Mouse (Mus musculus) ovary, postnatal 14 days (tissue): ENCODE measurements around the gene Mbd4.
A peak's percentile ranks its signal among the peaks of the same experiment; 100 is the strongest.
"Not testable (repeated sequence)": the region's sequence is repeated elsewhere in the genome, so short reads cannot be mapped to it uniquely, and the experiment has no call there.

Experiments
- DNase-seq: peaks from one replicate; pipeline ENCODE4 v3.0.0; 2022; ENCODE audit warnings: low spot score

Gene Mbd4

GRCm38 (mm10) chr6:115853091-115853813 is at the start of gene Mbd4, which contains the start of gene Ift122:
TSS of gene Mbd4 (minus strand) at chr6:115853371.
TSS of gene Ift122 (plus strand) at chr6:115853470.
- DNase-seq, result peak; percentile 92

GRCm38 (mm10) chr6:115902545-115902944 is 49.4 kb upstream of the Mbd4 start:
- DNase-seq, result no peak

GRCm38 (mm10) chr6:115901489-115901931 is 48.3 kb upstream of the Mbd4 start:
- DNase-seq, result no peak

DNA sequence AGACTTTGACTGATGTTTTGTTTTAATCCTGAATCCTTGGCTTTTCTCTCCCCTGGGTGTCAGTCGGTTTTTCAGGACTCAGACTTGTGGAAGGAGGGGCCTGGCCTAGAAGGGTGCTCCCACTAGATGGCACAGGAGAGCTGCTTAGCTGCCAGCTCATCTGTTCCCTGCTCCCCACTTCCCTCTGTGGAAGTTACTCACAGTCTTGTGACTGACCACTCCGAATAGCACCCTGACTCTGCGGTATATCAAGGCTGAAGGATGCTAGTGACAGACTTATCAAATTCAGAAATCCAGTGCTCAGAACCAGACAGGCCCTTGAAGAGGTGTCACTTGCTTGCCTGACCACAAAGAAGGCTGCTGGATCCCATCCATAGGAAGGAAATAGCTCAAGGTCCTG is 47.9 kb upstream of the Mbd4 start:
- peak; percentile 65 for DNase-seq

DNA sequence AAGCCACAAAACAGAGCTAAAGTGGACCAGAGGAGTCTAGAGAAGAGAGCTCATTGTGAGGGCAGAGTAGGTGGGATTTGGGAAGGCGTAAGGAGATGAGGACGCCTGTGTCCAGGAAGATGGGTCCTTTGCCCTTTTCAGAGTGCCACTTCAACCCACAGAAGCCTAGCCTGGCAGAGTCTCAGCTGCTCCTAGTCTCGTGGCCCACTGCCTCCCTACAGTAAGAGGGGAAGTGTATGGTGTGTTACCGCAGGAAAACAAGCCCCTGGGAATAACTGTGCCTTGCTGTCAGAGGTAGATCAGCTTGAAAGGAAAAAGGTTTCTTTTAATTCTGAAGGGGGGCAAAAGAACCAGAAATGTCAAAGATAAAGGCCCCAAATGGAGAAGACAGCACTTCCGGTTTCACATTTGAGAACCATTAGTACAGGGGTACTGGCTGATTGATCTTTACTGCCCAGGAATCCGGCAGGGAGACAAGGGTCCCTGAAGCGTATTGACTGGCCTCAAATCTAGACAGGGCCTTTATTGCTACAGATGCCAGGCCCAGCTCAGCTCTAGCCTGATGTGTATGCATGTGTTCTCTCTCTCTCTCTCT is 44.9 kb upstream of the Mbd4 start:
- no peak for DNase-seq

- DNase-seq, result no peak
Observed at GRCm38 (mm10) chr6:115897117-115897516, 43.9 kb upstream of the Mbd4 start.

DNA sequence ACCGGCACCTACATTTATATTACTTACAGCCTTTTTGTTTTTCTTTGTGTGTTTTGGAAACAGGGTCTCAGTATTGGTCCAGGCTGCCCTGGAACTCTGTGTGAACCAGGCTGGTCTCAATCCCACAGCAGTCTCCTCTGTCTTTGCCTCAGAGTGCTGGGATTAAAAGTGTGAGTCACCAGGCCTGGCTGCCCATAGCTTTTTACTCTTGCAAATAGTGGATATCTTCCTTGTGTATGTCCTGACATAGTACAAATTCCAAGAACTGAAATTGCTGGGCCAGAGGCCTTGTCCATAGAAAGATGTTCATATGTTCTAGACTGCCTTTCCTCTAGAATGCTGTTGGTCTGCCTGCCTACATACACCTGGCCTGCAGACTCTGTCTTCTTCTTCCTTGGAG is 43.2 kb upstream of the Mbd4 start:
- no peak for DNase-seq

GRCm38 (mm10) chr6:115892363-115892762 is 39.2 kb upstream of the Mbd4 start:
- DNase-seq, result no peak

DNA sequence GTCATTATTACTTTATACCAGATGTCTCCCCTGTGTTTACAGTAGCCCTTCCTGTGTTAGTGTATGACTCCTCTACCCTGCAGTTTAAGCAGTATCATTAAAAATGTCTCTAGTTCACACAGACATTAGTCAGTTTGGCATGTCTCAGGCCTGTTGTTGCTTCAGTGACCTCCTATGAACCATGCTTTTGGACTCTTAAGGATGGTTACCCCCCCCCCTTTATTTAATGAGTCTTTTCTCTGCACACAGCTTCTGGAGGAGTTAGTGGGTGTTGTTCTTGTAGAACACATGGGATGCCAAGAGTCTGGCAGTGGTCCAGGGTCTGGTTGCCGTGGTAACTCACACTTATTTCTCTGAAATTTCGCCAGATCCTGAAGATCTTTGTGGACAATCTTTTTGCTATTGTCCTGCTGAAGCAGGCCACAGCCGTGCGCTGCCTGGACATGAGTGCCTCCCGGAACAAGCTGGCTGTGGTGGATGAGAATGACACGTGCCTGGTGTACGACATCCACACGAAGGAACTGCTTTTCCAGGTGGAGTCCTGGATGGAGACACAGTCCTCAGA is 38.4 kb upstream of the Mbd4 start:
- DNase-seq, result peak; percentile 66

DNA sequence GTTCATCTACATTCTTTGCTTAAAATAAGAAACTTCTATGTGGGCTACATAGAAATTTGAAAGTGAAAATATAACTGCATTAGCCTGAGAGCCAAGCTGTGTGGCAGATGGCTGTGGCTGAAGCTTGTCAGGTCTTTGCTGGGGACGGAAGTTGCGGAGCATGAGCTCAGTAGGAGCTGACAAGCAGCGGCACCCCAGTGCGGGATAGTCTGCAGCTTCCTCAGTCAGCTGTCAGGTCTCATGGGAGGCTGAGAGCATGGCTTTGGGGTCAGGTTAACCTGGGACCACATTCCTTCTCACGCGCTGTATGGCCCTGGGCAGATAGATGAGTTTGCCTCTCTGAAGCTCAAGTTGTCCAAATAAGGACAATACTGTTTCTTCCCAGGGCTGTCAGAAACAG is 37.9 kb upstream of the Mbd4 start:
- DNase-seq, result no peak

DNA sequence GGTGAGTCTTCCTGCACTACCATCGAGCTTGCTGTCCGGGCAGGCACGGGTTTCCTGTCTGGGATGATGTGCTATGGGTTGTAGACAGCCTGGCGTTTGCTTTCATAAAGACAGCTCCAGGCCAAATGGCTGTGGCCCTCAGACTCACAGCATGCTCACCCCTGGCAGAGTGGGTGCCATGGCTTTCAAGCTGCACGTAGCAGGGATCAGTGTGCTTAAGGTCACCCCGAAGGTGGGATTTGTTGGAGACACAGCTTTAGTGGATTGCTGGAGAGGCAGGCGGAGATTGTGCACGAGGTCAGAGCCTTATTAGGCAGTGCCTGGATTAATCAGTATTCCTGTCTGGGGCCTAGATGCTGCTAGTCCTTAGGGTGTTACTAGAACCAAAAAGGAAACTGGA is 37.4 kb upstream of the Mbd4 start:
- no peak for DNase-seq

- DNase-seq, result no peak
Observed at GRCm38 (mm10) chr6:115888296-115888695, 35.1 kb upstream of the Mbd4 start.

DNA sequence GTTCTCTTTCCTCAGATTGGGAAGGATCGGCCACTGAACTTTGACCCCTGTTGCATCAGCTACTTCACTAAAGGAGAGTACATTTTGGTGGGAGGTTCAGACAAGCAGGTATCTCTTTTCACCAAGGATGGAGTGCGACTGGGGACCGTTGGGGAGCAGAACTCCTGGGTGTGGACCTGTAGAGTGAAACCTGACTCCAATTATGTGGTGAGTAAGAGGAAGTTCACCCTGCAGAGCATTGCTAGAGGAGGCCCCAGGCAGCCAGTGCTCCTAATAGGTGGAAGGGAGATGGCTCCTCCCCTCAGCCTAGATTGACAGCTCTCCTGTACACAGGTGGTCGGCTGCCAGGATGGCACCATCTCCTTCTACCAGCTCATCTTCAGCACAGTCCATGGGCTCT is 33.7 kb upstream of the Mbd4 start:
- no peak for DNase-seq

DNA sequence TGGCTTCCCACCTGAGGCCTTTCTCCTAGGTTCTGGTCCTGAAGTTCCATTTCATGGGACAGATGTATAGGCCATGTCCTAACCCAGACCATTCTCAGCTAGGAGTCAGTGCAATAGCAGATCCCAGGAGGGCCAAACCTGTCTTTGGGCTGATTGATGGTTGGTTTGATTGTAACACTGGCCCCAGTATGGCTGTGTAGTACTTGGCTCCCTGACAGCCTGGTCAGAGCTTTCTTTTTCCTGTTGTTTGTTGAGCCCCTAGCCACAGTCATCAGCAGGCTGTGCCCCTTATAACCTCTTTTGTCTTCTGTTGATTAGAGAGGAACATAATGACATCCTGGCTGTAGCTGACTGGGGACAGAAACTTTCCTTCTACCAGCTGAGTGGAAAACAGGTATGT is 30.8 kb upstream of the Mbd4 start:
- DNase-seq, result no peak

DNA sequence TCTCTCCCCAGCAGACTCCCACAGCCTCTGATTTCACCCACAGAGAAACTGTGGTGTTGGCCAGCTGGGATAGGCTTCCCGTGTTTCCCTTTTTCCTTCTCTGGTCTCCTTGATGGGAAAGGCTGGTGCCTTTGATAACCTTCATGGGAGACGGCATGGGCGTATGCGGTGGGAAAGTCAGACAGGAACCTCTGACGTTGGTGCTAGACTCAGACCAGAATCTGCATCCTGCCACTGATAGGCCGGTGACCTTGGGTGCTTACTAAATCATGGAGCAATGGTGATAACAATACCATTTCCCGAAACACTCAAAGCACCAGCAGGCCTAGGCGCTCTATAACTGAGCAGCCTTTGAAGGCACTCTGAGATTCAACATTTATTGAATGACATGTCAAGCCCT is 27.6 kb upstream of the Mbd4 start:
- DNase-seq, result no peak

GRCm38 (mm10) chr6:115879736-115880135 is 26.6 kb upstream of the Mbd4 start:
- DNase-seq, result no peak

GRCm38 (mm10) chr6:115878694-115879093 is 25.5 kb upstream of the Mbd4 start:
- DNase-seq, result no peak

- DNase-seq, result no peak
Observed at GRCm38 (mm10) chr6:115877239-115877638, 24.1 kb upstream of the Mbd4 start.

DNA sequence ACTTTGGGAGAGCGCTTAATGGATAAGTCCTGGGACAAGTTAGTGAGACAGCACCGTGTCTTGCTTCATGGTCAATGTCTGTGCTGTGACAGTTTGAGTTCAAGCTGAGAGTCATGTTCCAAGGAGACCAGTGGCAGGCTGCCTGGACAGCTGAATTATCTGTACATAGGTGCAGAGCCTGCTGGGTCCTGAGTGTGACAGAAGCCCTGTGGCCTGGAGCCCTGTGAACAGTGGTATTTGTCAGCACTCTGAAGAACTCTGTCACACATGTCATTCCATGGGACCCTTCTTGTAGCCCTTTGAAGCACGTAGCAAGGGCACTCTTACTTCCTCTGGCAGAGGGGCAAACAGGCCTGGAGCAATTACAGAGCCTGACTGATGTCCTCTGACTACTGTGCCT is 18.1 kb upstream of the Mbd4 start:
- not testable (repeated sequence) for DNase-seq

DNA sequence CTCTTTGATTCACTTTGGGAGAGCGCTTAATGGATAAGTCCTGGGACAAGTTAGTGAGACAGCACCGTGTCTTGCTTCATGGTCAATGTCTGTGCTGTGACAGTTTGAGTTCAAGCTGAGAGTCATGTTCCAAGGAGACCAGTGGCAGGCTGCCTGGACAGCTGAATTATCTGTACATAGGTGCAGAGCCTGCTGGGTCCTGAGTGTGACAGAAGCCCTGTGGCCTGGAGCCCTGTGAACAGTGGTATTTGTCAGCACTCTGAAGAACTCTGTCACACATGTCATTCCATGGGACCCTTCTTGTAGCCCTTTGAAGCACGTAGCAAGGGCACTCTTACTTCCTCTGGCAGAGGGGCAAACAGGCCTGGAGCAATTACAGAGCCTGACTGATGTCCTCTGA is 14.0 kb upstream of the Mbd4 start:
- not testable (repeated sequence) for DNase-seq

GRCm38 (mm10) chr6:115865246-115865645 is 12.1 kb upstream of the Mbd4 start:
- DNase-seq, result no peak

GRCm38 (mm10) chr6:115863340-115863841 is 10.2 kb upstream of the Mbd4 start:
- no peak for DNase-seq

DNA sequence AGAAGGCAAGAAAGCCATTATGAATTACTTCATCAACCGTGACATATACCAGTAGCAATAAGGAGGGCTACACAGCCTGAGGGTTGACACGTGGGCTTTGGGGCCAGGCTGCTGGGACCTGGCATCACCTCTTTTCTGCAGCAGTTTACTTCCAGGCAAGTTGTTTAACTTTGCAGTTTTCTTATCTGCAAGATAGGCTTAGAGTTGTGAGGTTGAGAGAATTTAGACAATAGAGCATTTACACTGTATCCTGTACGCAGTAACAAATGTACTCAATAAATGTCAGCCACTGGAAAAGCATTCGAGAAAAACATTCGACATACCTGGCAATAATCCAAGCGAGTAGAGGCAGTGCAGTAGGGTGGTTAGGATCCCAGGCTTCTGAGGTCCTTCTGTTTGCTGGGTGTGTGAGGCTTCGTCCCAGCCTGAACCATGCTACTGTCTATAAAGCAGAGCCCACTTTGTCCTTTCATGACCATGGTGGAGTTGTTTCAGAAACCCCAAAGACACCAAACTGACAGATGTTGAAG is 6.9 kb upstream of the Mbd4 start:
- no peak for DNase-seq
